ENCODE assay signal across 8 mouse cellular contexts in genomic region chr1:128102641-128103461, GRCm38 (mm10). TPM values are rescaled to one million over a fixed set of nuclear protein-coding genes. Genes with fewer than 3 reads are reported as not detected.
DNase-seq lines count a peak whose midpoint lies in the region; ATAC-seq and TF ChIP-seq lines count a peak whose summit lies in the region.

Zranb3 (minus strand) TSS chr1:128103047.
R3hdm1 (plus strand) TSS chr1:128103301.

- H3K4me1 ChIP-seq in hindbrain, embryonic 10.5 days (replicated peaks), result peaks cover 36% of the 10 kb centered on the region
- no peaks in the 10 kb centered on the region for H3K4me1 ChIP-seq in lung, postnatal 0 days (ENCODE audit: insufficient read depth, low read depth, low read length)

- peak; percentile 37; the same call in 1 of the 2 replicates for TF ChIP-seq EP300 in lung, postnatal 0 days (IDR thresholded peaks at IDR 0.05)

- H3K9me3 ChIP-seq in hindbrain, embryonic 10.5 days, result no peaks in the 10 kb centered on the region
- no peaks in the 10 kb centered on the region for H3K9me3 ChIP-seq in lung, postnatal 0 days (ENCODE audit: low read length)

- H3K4me2 ChIP-seq in lung, postnatal 0 days (replicated peaks; ENCODE audit: low read depth, low read length), result peak within 1 kb of the TSS; percentile 85

- H3K27ac ChIP-seq in hindbrain, embryonic 10.5 days, result peak within 1 kb of the TSS; percentile 95
- H3K27ac ChIP-seq in lung, postnatal 0 days (ENCODE audit: low read length), result peak within 1 kb of the TSS; percentile 82

- H3K4me3 ChIP-seq in hindbrain, embryonic 10.5 days, result peak within 1 kb of the TSS; percentile 96
- peak within 1 kb of the TSS; percentile 79 for H3K4me3 ChIP-seq in lung, postnatal 0 days (ENCODE audit: low read depth, low read length)

- TF ChIP-seq CTCF in lung, postnatal 0 days (IDR thresholded peaks at IDR 0.05), result no peak

- no peaks in the 10 kb centered on the region for H3K36me3 ChIP-seq in hindbrain, embryonic 10.5 days
- no peaks in the 10 kb centered on the region for H3K36me3 ChIP-seq in lung, postnatal 0 days (ENCODE audit: insufficient read depth, low read length)

- ATAC-seq in frontal cortex, adult (ENCODE audit: low TSS enrichment), result peak; percentile 92
- peak; percentile 95 for ATAC-seq in lung, postnatal 0 days

- DNase-seq in MN1 (ENCODE audit: low spot score), result peak; percentile 100
- DNase-seq in cerebellum, adult 9-10 months, result peak; percentile 100
- peak; percentile 94 for DNase-seq in hindbrain, embryonic 10.5 days (ENCODE audit: low spot score)
- DNase-seq in layer of hippocampus, adult 9-11 months, result peak; percentile 100
- peak; percentile 100 for DNase-seq in lung, postnatal 0 days (ENCODE audit: low spot score)
- DNase-seq in ovary, postnatal 14 days (ENCODE audit: low spot score), result peak; percentile 90
- peak; percentile 98 for DNase-seq in thymus, postnatal 14 days

- under 1% methylated on average over 43 of the region's 43 CpGs for WGBS in hindbrain, embryonic 10.5 days
- under 1% methylated on average over 43 of the region's 43 CpGs for WGBS in lung, postnatal 0 days

- H3K9ac ChIP-seq in lung, postnatal 0 days (replicated peaks; ENCODE audit: low read depth), result peak within 1 kb of the TSS; percentile 81

- H3K27me3 ChIP-seq in hindbrain, embryonic 10.5 days (ENCODE audit: insufficient read depth, poor library complexity, severe bottlenecking), result no peaks in the 10 kb centered on the region
- H3K27me3 ChIP-seq in lung, postnatal 0 days (replicated peaks; ENCODE audit: insufficient read depth, low read length), result no peaks in the 10 kb centered on the region

RNA-seq across cellular contexts. Expression of gene Zranb3, which starts in this region (rescaled TPM):
- 10.4 and 15.6 TPM in 2 replicates for polyA plus RNA-seq in hindbrain, embryonic 10.5 days (2016; fragmentation: Nextera tagmentation; extraction: Ambion mirVana)
- polyA plus RNA-seq in lung, postnatal 0 days (2015; fragmentation: Nextera tagmentation; extraction: Ambion mirVana), result 1.0 and 1.5 TPM in 2 replicates

RNA-seq across cellular contexts. Expression of gene R3hdm1, which starts in this region (rescaled TPM):
- polyA plus RNA-seq in hindbrain, embryonic 10.5 days (2016; fragmentation: Nextera tagmentation; extraction: Ambion mirVana), result 75.5 and 79.0 TPM in 2 replicates
- 38.8 and 42.9 TPM in 2 replicates for polyA plus RNA-seq in lung, postnatal 0 days (2015; fragmentation: Nextera tagmentation; extraction: Ambion mirVana)

Comparison
In these comparisons a context has a peak if more than half of its experiments do, and no peak if none do; other contexts are left out.
1. Peak in every context shown above with its lines: DNase-seq, ATAC-seq, H3K4me3 ChIP-seq and H3K27ac ChIP-seq.